Mouse (Mus musculus): ENCODE data around the gene Ercc2.

The Ercc2 gene

DNA sequence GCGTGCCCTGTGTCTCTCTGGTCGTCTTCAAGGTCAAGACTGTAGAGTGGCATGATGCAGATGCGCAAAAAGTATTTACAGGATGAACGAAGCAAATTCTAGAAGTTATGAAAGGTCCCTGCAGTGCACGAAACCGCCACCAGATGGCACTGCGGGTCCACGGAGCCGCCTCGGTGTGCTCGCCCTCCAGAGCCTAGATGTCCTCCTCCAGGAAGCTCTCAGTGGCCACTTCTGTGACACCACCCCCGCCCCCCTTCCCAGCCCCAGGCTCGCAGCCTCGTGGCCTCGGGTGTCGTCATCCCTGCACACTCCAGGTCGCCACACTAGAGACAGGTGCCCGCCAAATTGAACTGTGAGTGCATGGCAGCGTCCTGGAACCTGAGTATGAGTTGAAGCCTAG lies 23.6 kb downstream of the Ercc2 start:
- DNase-seq (ENCODE audit: low spot score): peak; percentile 82

DNA sequence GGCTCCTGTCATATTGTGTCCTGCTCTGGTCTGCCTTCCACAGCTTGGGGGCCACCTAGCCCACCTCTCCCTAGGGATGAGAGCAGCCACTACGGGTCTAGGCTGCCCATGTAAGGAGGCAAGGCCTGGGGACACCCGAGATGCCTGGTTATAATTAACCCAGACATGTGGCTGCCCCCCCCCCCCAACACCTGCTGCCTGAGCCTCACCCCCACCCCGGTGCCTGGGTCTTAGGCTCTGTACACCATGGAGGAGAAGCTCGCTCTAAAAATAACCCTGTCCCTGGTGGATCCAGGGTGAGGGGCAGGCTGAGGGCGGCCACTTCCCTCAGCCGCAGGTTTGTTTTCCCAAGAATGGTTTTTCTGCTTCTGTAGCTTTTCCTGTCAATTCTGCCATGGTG lies 27.9 kb downstream of the Ercc2 start:
- no peak for DNase-seq (ENCODE audit: low spot score)

DNA sequence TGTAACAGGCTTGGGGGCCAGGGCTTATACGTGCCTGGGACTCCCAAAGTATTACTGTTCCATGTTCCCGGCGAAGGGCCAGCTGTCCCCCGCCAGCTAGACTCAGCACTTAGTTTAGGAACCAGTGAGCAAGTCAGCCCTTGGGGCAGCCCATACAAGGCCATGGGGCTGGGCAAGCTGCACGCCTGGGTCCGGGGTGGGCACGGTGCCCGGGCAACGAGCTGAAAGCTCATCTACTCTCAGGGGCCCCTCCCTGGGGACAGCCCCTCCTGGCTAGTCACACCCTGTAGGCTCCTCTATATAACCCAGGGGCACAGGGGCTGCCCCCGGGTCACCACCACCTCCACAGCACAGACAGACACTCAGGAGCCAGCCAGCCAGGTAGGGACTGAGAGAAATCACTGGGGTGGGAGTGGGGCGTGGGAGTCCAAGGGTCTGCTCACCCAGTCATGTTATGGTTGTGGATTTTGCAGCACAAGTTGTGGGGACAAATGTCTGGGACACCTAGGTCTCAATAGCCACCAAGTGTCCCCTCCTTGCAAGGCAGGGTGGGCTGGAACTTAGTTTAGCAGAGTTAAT lies 29.0 kb downstream of the Ercc2 start:
- DNase-seq (ENCODE audit: low spot score): no peak

DNA sequence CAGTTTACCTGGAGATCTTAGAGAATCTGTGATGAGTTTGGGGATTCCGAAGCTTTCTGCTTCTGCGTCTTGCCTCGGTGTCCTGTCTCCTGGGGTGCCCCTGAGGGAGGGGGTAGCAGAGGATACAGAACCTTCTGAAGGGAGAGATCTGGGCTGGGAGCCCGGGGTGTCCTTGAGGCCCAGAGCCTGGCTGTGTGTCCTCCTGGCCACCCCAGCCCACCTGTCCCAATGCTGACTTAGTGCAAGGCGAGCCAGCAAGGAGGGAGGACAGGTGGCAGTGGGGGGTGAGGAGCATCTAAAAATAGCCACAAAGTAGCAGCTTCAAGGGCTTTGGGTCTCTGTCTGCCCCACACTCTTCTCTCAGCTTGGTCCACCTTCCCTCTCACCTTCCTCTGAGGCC lies 30.0 kb downstream of the Ercc2 start:
- no peak for DNase-seq (ENCODE audit: low spot score)

DNA sequence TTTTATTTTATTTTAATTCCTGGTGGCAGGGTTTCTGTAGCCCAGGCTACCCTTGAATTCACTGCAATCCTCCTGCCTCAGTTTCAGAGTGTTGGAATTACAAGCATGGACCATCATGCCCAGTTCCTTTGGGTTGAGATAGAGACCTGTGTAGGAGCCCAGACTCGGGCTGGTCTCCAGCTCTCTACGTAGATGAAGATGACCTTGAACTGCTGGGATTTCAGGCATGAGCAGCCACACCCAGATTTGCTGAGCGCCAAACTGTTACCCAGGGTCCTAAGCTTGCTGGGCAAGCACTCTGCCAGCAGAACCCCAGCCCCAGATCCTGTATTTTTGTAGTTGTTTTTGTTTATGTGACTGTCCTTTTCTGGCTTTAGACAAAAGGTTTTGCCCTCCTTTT lies 31.7 kb downstream of the Ercc2 start:
- DNase-seq (ENCODE audit: low spot score): no peak

DNA sequence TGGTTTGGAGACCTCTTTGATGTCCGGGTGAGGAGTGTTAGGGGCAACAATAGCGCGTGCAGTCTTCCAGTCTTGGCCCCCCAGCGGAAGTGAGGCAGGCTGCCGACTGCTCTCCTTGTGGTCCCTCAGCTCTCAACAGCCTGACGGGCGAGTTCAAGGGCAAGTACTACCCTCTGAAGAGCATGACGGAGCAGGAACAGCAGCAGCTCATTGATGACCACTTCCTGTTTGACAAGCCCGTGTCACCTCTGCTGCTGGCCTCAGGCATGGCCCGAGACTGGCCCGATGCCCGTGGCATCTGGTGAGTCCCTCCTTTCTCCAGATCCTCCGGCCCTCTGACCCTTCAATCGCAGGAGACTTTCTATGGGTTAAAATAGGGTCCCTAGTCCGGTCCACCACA lies 34.8 kb downstream of the Ercc2 start:
- no peak for DNase-seq (ENCODE audit: low spot score)

DNA sequence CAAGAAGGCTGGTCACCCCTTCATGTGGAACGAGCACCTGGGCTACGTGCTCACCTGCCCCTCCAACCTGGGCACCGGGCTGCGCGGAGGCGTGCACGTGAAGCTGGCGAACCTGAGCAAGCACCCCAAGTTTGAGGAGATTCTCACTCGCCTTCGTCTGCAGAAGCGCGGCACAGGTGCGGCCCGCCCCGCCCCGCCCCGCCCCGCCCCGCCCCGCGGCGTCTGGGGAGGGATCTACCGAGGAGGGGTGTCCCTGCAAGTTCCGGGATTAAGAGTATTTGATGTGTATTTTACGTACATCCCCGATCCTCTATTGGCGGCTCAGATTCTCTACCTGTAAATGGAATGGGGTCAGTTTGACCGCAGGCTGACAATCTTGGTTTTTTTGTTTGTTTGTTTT lies 38.3 kb downstream of the Ercc2 start:
- no peak for DNase-seq (ENCODE audit: low spot score)

DNA sequence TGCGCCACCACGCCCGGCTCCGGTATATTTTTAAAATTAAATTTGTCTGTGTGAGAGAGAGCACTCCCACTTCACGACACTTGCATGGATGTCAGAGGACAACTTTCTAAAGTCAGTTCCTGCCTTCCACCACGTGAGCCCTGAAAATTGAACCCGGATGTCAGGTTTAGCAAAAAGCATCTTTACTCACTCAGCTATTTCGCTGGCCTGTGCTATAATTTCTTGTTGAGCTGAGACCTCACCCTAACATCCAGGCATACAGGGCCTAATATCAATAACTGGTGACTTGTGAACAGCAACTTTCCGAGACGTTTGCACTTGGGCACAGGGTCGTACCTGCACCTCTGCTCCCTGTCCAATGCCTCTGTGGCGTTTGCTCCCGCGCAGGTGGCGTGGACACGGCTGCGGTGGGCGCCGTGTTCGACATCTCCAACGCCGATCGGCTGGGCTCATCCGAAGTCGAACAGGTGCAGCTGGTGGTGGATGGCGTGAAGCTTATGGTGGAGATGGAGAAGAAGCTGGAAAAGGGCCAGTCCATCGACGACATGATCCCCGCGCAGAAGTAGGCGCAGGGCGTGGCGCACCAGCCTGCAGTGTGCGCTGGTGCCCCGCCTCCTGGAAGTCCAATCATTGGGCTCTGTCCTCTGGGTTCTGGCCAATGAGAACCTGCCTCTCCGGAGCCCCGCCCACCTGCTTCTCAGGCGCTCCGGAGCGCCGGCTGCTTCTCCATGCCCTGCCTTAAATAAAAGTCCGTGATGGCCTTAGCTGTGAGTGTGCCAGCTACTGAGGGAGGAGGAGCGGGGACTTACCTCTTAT lies 39.2 kb downstream of the Ercc2 start:
- DNase-seq (ENCODE audit: low spot score): peak; percentile 79

DNA sequence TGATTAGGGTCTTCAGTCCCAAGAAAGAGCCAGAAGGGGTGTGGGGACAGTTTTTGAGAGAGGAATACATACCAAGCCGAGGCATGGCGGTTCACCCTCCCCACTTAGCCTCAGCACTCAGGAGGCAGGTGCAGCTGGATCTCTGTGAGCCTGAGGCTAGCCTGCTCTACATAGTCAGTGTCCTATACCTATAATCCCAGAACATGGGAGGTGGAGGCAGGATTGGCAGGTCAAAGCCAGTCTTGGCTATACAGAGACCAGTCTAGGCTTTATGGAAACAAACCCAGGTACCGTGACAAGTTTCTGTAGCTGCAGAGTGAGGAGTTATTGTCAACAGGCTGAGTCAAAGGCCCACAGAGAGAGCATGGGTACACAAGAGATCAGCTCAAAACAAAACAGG lies 41.3 kb downstream of the Ercc2 start:
- DNase-seq (ENCODE audit: low spot score): no peak

DNA sequence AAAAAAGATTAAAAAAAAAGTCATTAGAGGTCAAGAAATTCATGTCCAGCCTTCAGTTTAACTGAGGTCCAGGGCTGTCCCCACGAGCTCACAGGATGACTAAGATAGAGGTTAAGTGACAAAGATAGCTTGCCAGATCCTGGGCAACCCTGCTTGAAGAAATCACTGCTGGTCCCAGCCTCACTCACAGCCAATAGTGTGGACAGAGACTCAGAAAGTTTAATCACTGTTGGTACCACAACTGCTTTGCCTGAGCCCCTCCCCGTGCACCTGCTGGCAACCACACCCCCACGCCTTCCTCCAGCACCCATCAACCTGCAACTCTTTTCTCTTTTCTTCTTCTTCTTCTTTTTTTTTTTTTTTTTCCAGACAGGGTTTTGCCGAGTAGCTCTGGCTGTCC lies 42.2 kb downstream of the Ercc2 start:
- DNase-seq (ENCODE audit: low spot score): no peak

DNA sequence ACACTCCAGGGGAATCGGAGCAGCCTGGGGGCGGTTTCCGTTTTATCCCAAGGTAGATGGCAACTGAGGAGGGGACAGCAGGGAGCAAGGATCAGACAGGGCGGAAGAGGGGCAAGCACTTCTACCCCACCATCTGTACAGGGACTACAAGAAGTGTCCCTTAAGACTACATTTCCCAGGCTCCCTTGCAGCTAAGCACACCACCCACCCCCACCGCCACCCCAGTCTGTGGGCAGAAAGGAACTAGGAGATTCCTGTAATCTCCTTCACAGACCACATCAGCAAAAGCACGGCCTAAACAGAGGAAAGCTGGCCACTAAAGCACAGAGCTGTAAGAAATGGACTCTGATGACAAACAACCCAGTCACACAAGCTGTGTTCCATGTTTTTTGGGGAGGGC lies 44.5 kb downstream of the Ercc2 start:
- no peak for DNase-seq (ENCODE audit: low spot score)

DNA sequence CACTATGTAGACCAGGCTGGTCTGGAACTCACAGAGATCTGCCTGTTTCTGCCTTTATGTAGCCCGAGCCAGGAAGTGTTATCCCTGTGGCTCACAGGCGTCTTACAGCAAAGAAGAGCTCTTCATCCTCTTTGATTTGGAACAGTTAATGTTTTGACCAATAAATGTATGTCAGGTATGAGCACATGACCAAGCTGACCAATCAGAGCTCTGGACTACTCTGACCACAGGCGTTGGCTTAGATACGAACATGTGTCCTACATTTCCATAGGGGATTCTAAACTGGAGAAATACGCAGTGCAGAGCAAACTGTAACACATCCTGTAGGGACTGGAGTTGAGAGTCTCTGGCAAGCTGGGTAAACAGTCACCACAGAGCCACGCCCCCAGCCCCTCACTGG lies 45.1 kb downstream of the Ercc2 start:
- DNase-seq (ENCODE audit: low spot score): no peak

DNA sequence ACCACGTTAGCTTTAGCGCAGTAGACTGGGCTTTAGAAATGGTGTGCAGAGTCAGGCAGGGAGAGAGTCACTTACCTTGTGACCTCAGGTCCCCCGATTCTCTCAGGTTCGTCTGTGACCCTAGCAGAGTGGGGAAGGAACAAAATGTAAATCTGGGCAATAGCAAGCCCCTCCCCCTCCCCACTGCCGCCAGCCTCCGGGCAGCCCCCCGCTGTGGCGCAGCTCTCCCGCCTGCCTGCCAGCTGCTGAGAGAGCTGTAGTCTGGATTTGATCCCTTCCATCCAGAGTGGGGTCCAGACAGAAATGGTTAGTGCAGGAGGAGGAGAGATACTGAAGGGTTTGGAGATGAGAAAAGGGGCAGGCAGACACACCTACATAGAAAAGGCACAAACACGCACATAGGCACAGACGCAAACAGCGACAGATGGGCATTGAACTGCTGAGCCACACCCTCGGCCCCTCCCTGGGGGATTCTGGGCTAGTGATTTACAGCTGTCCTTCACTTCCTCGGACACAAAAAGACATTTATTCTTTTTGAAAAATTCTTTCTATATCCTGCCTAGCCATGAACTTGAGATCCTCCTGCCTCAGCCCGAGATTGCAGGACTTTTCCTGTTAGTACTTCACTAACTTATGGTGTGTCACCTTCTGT lies 46.3 kb downstream of the Ercc2 start:
- DNase-seq (ENCODE audit: low spot score): no peak

DNA sequence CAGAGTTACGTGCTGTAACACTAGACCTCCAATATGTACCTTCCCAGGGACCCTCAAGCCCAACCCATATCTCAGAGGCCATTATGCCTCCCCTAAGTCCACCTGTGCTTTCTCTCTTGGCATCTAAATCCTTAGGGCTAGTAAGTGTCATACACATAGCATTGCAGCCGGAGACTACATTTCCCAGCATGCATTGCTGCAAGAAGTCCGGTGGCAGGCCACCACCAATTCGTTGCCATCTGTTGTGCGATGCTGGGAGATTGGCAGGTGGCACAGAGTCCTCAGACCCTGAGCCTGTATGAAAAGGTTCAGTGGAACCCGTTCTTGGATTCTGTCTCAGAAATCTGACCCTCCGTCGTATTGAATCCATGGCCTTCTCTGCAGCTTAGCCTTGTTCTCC lies 47.9 kb downstream of the Ercc2 start:
- DNase-seq (ENCODE audit: low spot score): no peak

DNA sequence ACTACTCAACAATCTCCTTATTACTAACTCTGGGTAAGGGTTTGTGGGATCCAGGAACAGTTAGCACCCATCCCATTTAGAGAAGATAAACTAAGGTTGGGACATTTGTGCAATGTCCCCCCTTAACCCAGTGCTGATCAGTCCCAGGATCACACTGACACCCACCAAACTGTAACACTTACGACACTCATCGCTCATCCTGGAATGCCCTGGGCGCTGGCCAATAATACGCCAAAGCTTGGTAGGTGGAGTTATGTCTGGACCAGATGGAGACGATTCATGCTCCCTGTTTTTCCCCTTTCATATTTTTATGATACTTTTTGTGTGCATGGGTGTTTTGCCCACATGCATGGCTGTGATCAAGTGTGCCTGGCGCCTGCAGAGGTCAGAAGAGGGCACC lies 48.6 kb downstream of the Ercc2 start:
- no peak for DNase-seq (ENCODE audit: low spot score)

DNA sequence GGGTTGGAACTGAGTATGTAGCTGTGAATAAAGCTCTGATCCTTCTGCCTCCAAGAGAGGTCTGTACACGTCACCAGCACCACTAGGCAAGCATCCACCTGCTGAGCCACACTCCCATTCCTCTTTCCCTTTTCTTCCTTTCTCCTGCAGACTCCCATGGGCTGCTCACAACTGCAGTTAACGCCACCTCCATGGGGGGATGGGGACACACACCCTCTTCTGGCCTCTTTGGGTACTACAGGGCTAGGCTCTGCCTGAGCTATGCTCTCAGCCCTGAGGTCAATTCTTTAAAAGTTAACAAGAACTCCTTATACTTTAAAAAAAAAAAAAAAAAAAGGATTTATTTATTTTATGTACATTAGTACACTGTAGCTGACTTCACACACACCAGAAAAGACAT lies 50.7 kb downstream of the Ercc2 start:
- no peak for DNase-seq (ENCODE audit: low spot score)

DNA sequence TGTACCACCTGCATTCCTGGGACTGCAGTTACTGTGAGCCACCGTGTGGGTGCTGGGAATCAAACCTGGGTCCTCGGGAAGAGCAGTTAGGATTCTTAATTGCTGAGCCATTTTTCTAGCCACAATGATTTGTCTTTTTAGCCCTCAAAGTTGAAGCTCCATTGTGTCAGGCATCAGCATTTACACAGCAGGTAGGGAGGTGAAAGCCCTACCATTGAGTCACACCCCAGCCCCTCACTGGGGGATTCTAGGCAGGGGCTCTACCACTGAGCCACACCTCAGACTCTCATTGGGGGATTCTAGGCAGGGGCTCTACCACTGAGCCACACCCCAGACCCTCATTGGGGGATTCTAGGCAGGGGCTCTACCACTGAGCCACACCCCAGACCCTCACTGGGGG lies 54.5 kb downstream of the Ercc2 start:
- DNase-seq (ENCODE audit: low spot score): no peak

DNA sequence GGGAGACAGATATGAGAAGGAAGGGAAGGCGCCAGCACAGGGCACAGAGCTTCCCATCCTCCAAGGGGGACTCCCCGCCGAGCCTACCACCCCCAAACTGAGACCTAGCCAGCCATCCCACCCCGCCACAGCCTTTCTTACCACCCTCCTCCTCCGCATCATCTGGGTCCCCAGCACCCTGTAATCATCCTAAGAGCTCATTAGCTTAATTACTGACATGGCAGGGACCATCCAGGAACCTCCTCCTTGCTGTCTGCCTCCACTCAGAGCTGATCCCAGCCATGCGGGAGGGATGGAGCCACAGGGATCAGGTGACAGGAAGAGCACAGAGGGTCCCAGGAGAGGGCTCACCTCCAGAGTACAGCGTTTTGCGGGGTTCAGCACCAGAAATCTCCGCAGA lies 55.2 kb downstream of the Ercc2 start:
- no peak for DNase-seq (ENCODE audit: low spot score)

DNA sequence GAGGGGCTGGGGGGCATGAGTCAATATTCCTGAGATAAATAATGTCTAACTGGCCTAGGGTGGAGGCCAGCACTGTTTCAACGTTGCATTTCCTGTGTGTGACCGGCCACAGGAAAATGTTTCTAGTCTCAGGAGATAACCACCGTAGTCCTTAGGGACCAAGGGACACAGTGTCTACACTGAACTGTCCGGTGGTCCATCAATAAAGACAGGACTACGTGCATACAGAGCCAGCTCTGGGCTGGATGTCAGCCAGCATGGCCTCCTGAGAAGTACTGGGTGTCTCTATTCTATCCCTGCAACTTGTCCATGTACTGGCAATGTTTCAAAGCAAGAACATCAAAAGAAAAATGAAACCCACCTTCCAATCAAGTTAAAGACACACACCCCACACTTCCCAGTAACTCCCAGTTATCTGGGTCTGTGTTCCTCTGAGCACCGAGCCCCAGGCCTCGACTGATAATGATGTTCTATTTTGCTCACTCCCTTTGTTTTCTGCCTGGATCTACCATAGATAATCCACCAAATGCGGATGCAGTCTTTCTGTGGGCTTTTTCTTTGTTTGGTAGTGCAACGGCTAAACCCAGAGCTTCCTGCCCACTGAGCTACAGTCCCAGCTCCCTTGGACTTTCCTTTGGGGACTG lies 59.8 kb downstream of the Ercc2 start:
- DNase-seq (ENCODE audit: low spot score): no peak

DNA sequence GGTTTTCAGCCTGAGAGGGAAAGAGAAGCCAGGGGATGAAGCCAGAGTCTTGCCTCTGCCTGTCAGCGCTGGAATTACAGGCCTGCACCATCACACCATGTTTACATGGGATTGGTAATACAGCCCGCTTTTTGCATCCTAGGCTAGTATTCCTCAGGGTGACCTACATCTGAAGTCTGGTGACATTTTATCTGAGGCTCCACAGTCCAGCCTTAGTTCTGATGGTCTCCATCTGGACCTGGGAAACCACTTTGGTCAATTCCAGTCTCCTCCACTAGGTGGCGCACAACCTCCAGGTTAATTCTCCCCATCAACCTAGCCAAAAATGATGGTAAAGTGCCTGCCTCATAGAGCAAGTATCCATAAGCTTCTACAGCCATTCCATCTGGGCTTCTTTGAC lies 61.5 kb downstream of the Ercc2 start:
- DNase-seq (ENCODE audit: low spot score): peak; percentile 60

DNA sequence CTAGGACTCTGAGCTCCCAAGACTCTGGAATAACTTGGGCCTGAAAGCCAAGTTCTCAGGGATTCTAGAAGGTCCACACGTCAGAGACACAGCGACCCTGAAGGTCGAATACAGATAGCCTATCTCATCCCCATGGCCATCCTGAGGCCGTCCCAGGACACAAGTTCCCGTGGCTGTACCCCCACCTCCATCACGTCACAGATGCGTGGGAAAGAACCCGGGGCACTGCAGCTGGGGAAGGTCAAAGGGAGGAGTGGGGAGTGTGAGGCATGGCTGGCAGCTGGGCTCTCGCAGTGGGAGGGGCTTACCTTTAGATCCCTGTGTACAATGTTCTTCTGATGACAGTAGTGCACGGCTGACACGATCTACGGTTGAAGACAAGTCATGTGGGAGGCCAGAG lies 63.0 kb downstream of the Ercc2 start:
- DNase-seq (ENCODE audit: low spot score): no peak

All from T-cell, adult 2 months (primary cell).